Mouse (Mus musculus): ENCODE measurements at regions not wholly inside any gene's neighbourhood (a gene's known extent, or its start where the extent isn't known, plus 50 kb on each side); places are given as distances from the start of the nearest gene placed in this dataset.

DNA sequence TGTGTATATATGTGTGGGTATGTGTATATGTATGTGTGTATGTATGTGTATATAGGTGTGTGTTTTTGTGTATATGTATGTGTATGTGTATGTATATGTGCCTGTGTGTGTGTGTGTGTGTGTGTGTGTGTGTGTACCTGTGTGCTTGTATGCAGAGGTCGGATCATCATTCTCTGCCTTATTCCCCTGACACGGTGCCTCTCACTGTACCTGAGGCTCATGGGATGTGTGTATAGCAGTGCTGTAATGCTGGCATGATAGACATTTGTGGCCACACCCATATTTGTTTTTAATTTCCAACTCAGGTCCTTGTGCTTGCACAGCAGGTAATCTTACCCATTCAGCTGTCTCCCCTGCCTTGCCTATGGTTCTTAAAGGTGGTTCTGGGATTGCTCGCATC lies 402.1 kb upstream of the Tmpo start:
- DNase-seq (ENCODE audit: low read depth), result no peak
- no peak for TF ChIP-seq POLR2A (IDR thresholded peaks at IDR 0.05; ENCODE audit: borderline replicate concordance, extremely low read depth, insufficient read depth, insufficient read length, poor library complexity, severe bottlenecking)
- no peak for TF ChIP-seq CTCF (IDR thresholded peaks at IDR 0.05; ENCODE audit: borderline replicate concordance, extremely low read depth, insufficient read depth, insufficient read length)

DNA sequence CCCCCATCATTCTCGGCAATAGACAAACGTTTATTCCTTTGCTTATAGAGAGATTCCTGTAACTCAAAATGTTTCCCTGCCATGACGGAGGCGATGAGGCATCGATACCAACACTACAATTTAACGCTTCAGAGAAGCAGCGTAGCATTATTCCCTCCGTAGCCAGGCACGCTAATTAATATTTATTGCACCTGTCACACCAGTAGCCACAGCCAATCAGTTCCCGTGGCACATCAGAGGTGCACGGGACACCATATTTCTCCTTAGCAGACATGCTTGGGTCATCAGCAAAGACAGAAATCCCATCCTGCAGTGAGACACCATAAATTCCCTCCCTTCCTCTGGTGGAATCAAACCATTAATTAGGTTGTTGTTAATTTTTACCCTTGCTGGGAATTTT lies 399.8 kb upstream of the Tmpo start:
- TF ChIP-seq CTCF (IDR thresholded peaks at IDR 0.05; ENCODE audit: borderline replicate concordance, extremely low read depth, insufficient read depth, insufficient read length) (no peak), POLR2A (IDR thresholded peaks at IDR 0.05; ENCODE audit: borderline replicate concordance, extremely low read depth, insufficient read depth, insufficient read length, poor library complexity, severe bottlenecking) (no peak)
- DNase-seq (ENCODE audit: low read depth), result peak; percentile 58

- no peak for DNase-seq (ENCODE audit: low read depth)
- TF ChIP-seq POLR2A (IDR thresholded peaks at IDR 0.05; ENCODE audit: borderline replicate concordance, extremely low read depth, insufficient read depth, insufficient read length, poor library complexity, severe bottlenecking) (no peak), CTCF (IDR thresholded peaks at IDR 0.05; ENCODE audit: borderline replicate concordance, extremely low read depth, insufficient read depth, insufficient read length) (no peak)
These were observed 394.4 kb upstream of the Tmpo start for GRCm38 (mm10) chr10:91575323-91576064.

DNA sequence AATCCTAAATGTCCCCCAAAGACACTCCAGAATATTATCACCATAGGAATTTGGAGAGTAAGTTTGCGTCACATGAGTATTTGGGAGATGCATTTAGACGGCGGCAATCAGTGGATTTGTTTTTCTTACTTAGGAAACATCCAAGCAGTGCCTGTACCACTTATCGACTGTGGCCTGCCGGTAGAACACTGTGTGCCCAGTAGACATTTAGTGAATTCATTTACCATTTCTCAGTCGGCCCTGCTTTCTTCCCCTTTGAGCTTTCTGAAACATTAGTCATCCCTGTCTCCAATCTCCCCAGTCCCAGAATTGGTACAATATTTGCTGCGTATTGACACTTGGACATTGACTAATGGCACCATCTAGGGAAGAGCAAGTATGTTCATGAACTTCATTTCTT lies 391.7 kb upstream of the Tmpo start:
- no peak for DNase-seq (ENCODE audit: low read depth)
- TF ChIP-seq CTCF (IDR thresholded peaks at IDR 0.05; ENCODE audit: borderline replicate concordance, extremely low read depth, insufficient read depth, insufficient read length) (no peak), POLR2A (IDR thresholded peaks at IDR 0.05; ENCODE audit: borderline replicate concordance, extremely low read depth, insufficient read depth, insufficient read length, poor library complexity, severe bottlenecking) (no peak)

GRCm38 (mm10) chr10:91569046-91569445 lies 387.9 kb upstream of the Tmpo start:
- DNase-seq (ENCODE audit: low read depth), result no peak
- TF ChIP-seq CTCF (IDR thresholded peaks at IDR 0.05; ENCODE audit: borderline replicate concordance, extremely low read depth, insufficient read depth, insufficient read length) (no peak), POLR2A (IDR thresholded peaks at IDR 0.05; ENCODE audit: borderline replicate concordance, extremely low read depth, insufficient read depth, insufficient read length, poor library complexity, severe bottlenecking) (no peak)

GRCm38 (mm10) chr10:91566116-91566774 lies 385.1 kb upstream of the Tmpo start:
- DNase-seq (ENCODE audit: low read depth), result peak; percentile 82
- TF ChIP-seq POLR2A (IDR thresholded peaks at IDR 0.05; ENCODE audit: borderline replicate concordance, extremely low read depth, insufficient read depth, insufficient read length, poor library complexity, severe bottlenecking) (no peak), CTCF (IDR thresholded peaks at IDR 0.05; ENCODE audit: borderline replicate concordance, extremely low read depth, insufficient read depth, insufficient read length) (no peak)

GRCm38 (mm10) chr10:91559307-91559706 lies 378.2 kb upstream of the Tmpo start:
- no peak for TF ChIP-seq CTCF (IDR thresholded peaks at IDR 0.05; ENCODE audit: borderline replicate concordance, extremely low read depth, insufficient read depth, insufficient read length)
- TF ChIP-seq POLR2A (IDR thresholded peaks at IDR 0.05; ENCODE audit: borderline replicate concordance, extremely low read depth, insufficient read depth, insufficient read length, poor library complexity, severe bottlenecking), result no peak
- peak; percentile 74 for DNase-seq (ENCODE audit: low read depth)

DNA sequence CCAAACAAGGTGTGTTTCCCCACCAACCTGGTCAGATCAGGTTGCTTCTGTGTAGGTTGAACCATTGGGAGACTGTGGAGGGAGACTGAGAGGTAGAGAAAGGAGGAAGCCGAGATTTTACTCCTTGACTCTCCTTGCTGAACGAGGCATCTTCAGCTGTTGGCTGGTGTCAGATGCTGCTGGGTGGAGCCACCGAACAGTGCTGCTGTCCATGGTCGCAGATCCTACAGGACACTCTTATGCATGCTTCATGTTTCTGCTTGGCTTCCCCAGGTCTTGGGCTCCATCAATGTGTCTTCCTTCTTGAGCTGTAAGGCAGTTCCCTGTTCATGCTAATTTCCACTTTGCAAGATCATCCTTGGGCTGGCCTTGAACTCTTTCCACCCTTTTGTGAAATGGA lies 367.0 kb upstream of the Tmpo start:
- TF ChIP-seq CTCF (IDR thresholded peaks at IDR 0.05; ENCODE audit: borderline replicate concordance, extremely low read depth, insufficient read depth, insufficient read length) (no peak), POLR2A (IDR thresholded peaks at IDR 0.05; ENCODE audit: borderline replicate concordance, extremely low read depth, insufficient read depth, insufficient read length, poor library complexity, severe bottlenecking) (no peak)
- no peak for DNase-seq (ENCODE audit: low read depth)

GRCm38 (mm10) chr10:91546140-91546539 lies 365.0 kb upstream of the Tmpo start:
- no peak for TF ChIP-seq POLR2A (IDR thresholded peaks at IDR 0.05; ENCODE audit: borderline replicate concordance, extremely low read depth, insufficient read depth, insufficient read length, poor library complexity, severe bottlenecking)
- TF ChIP-seq CTCF (IDR thresholded peaks at IDR 0.05; ENCODE audit: borderline replicate concordance, extremely low read depth, insufficient read depth, insufficient read length), result peak; percentile 80; the same call in 1 of the 2 replicates
- peak; percentile 95 for DNase-seq (ENCODE audit: low read depth)

- DNase-seq (ENCODE audit: low read depth), result no peak
These were observed 364.3 kb upstream of the Tmpo start for GRCm38 (mm10) chr10:91545421-91545820.

DNA sequence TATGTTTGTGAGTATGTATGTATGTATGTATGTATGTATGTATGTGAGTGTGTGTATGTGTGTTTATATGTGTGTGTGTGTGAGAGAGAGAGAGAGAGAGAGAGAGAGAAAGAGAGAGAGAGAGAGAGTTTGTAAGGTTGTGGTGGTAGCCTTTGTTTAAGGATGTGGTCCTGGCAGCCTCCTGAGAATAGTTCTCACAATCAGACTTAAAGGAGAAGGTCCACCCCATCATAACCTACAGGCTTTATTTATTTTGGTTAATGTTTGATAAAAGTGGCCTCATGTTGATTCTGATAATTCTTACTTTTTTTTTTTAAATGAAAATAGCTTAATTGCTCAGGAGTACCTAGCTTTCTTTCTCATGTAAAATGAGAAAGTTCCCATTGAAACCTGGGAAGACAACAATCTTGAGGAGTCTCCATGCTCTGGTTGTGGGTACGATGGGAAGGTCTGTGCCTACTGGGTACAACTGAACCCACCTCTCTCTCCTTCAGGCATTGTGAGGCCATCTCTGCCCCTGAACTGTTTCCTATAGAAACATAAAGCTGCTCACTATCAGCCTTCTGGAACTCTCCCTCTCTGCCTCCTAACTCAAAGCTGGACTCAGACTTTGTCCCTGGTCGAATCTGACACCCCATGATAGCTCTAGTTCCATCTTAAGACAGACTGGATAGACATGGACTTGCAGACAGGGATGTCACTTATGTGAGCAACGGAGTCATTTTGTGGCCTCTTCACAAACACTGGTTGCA lies 362.2 kb upstream of the Tmpo start:
- no peak for TF ChIP-seq POLR2A (IDR thresholded peaks at IDR 0.05; ENCODE audit: borderline replicate concordance, extremely low read depth, insufficient read depth, insufficient read length, poor library complexity, severe bottlenecking)
- TF ChIP-seq CTCF (IDR thresholded peaks at IDR 0.05; ENCODE audit: borderline replicate concordance, extremely low read depth, insufficient read depth, insufficient read length), result no peak
- no peak for DNase-seq (ENCODE audit: low read depth)

More at GRCm38 (mm10) chr10:91545421-91545820, 364.3 kb upstream of the Tmpo start:
- TF ChIP-seq POLR2A (IDR thresholded peaks at IDR 0.05; ENCODE audit: borderline replicate concordance, extremely low read depth, insufficient read depth, insufficient read length, poor library complexity, severe bottlenecking) (no peak), CTCF (IDR thresholded peaks at IDR 0.05; ENCODE audit: borderline replicate concordance, extremely low read depth, insufficient read depth, insufficient read length) (no peak)
